Mouse (Mus musculus): ENCODE data around the gene Extl1.
"Not testable (repeated sequence)": the region's sequence is repeated elsewhere in the genome, so short reads cannot be mapped to it uniquely, and the experiment has no call there.

Gene Extl1
- long read RNA-seq, experiment 1, full-length matches to known transcripts, result 1 of 2 reads
- long read RNA-seq, experiment 1, partial matches to known transcripts, result 1 of 2 reads
- long read RNA-seq, experiment 1, other reads (novel, unspliced or antisense), result 0 of 2 reads
- long read RNA-seq, experiment 2, full-length matches to known transcripts, result 1 of 9 reads
- long read RNA-seq, experiment 2, partial matches to known transcripts, result 6 of 9 reads
- long read RNA-seq, experiment 2, other reads (novel, unspliced or antisense), result 2 of 9 reads

- intact Hi-C loops (cut with DNase I), result not testable (repeated sequence)
Observed at GRCm38 (mm10) chr4:134383750-134384149, at the start of gene Extl1. TSS of gene Extl1 (minus strand) at chr4:134383850.

- intact Hi-C loops (cut with DNase I), result no loop called here
Observed at GRCm38 (mm10) chr4:134432686-134433360, 49.2 kb upstream of the Extl1 start.

- intact Hi-C loops (cut with DNase I), result no loop called here
Observed at GRCm38 (mm10) chr4:134430381-134431004, 46.8 kb upstream of the Extl1 start.

- intact Hi-C loops (cut with DNase I), result no loop called here
Observed at GRCm38 (mm10) chr4:134425088-134425487, 41.4 kb upstream of the Extl1 start.

- intact Hi-C loops (cut with DNase I), result no loop called here
Observed at GRCm38 (mm10) chr4:134423949-134424348, 40.3 kb upstream of the Extl1 start.

- intact Hi-C loops (cut with DNase I), result no loop called here
Observed at GRCm38 (mm10) chr4:134421971-134422370, 38.3 kb upstream of the Extl1 start.

- intact Hi-C loops (cut with DNase I), result no loop called here
Observed at GRCm38 (mm10) chr4:134417111-134417510, 33.5 kb upstream of the Extl1 start.

- intact Hi-C loops (cut with DNase I), result no loop called here
Observed at GRCm38 (mm10) chr4:134416602-134417001, 33.0 kb upstream of the Extl1 start.

- intact Hi-C loops (cut with DNase I), result no loop called here
Observed at GRCm38 (mm10) chr4:134416177-134416576, 32.5 kb upstream of the Extl1 start.

- intact Hi-C loops (cut with DNase I), result no loop called here
Observed at GRCm38 (mm10) chr4:134409286-134409685, 25.6 kb upstream of the Extl1 start.

- intact Hi-C loops (cut with DNase I), result no loop called here
Observed at GRCm38 (mm10) chr4:134403721-134404120, 20.1 kb upstream of the Extl1 start.

- intact Hi-C loops (cut with DNase I), result no loop called here
Observed at GRCm38 (mm10) chr4:134402571-134403262, 19.1 kb upstream of the Extl1 start.

GRCm38 (mm10) chr4:134401856-134402570, 18.4 kb upstream of the Extl1 start:
- intact Hi-C loops (cut with DNase I), result no loop called here

- intact Hi-C loops (cut with DNase I), result no loop called here
Observed at GRCm38 (mm10) chr4:134401181-134401661, 17.6 kb upstream of the Extl1 start.

GRCm38 (mm10) chr4:134400206-134400605, 16.6 kb upstream of the Extl1 start:
- intact Hi-C loops (cut with DNase I), result no loop called here

- intact Hi-C loops (cut with DNase I), result no loop called here
Observed at GRCm38 (mm10) chr4:134397732-134398131, 14.1 kb upstream of the Extl1 start.

- intact Hi-C loops (cut with DNase I), result no loop called here
Observed at GRCm38 (mm10) chr4:134397121-134397520, 13.5 kb upstream of the Extl1 start.

- intact Hi-C loops (cut with DNase I), result loop anchor here (2.0 kb wide), 1 partner anchor 83 kb away; no protein-coding TSS in a partner anchor
Observed at GRCm38 (mm10) chr4:134395977-134396825, 12.6 kb upstream of the Extl1 start, which contains the start of gene Pafah2. TSS of gene Pafah2 (plus strand) at chr4:134396320.

GRCm38 (mm10) chr4:134395142-134395541, 11.5 kb upstream of the Extl1 start:
- intact Hi-C loops (cut with DNase I), result loop anchor here (2.0 kb wide), 1 partner anchor 84 kb away; no protein-coding TSS in a partner anchor

GRCm38 (mm10) chr4:134393026-134393425, 9.4 kb upstream of the Extl1 start:
- intact Hi-C loops (cut with DNase I), result loop anchor here (5.0 kb wide), 1 partner anchor 146 kb away; the partner anchor contains the start of genes Gm30191 and Zfp593
